Mouse (Mus musculus) thymus, adult 2 months (tissue): ENCODE results near the gene Astn1.

Source experiments
- CTCF ChIP-seq: fragments of 200-500 bp; IDR thresholded peaks from 2 replicates; pipeline ENCODE4 v1.5.1; 2012; ENCODE audit warnings: mild to moderate bottlenecking, control low read depth, low read length, moderate library complexity, borderline replicate concordance; ENCODE audit not compliant: control insufficient read depth, poor library complexity, insufficient read depth; ENCODE audit errors: extremely low read depth
- POLR2A ChIP-seq: fragments of 200-500 bp; IDR thresholded peaks from 2 replicates; pipeline ENCODE4 v1.6.1; 2012; ENCODE audit warnings: mild to moderate bottlenecking, low read length, control low read depth, moderate library complexity; ENCODE audit not compliant: control insufficient read depth, poor library complexity, insufficient read depth; ENCODE audit errors: extremely low read depth

DNA sequence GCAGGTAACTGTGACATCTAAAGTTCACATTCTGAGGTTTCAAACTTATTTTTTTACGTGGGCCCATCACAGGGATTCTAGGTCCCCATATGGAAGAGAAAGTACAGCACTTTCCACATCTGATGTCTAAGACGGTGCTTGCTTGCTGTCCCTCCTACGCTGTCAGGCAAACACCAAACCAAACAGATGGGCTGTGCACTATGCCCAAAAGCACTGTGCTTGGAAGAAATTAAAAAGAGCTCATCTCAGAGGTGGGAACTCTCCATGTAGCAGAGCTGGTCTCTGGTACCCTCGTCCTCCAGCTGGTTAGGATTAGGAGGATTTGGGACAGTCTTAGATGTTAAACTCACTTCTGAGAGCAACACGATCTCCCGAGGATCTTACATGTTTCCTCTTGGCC, 150.6 kb downstream of the Astn1 start:
- TF ChIP-seq CTCF (no peak), POLR2A (no peak)
